Mouse (Mus musculus): ENCODE results near the gene Zup1. TPM values are rescaled to one million over a fixed set of nuclear protein-coding genes. Genes with fewer than 3 reads are reported as not detected.

The Zup1 gene
- 78.5 TPM for polyA plus RNA-seq (2015; fragmentation: Illumina TruSeq; extraction: RNeasy Lipid Tissue Mini Kit (QIAGEN cat#74804); ENCODE audit: insufficient read depth, low replicate concordance)

DNA sequence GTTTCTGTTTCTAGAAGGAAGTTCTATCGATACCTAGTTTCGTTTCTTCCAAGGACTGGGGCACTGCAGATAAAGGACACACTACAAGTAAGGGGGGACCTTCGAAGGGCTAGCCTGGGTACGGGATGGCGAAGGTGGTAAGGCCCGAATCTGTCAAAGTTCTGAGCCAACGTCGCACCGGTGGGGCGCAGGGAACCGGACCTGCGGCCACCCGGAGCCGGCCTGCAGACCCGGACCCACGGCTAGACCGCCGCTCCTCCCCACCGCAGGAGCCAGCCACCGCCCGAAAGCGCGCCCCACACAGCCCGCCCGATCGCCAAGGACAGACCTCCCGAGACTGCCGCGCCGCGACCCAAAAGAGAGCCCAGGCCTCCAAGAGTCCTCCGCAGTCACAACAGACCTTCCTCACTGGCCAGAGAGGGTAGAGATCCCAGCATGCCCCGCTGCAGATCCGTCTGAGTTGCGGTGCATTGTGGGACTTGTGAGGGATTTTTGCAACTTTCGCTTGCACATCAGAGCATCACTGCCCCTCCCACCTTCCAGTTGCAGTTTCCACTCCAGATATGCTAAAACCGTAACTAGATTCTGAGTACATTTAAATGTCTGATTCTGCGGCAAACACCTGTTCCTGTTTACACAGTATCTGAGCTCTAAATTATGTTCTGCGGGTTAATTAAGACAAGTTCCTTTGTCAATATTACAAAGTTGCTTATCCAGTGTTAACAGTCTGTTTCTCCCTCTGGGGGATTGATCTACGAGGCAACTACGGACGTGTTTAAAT is at the start of gene Zup1:
Gene Zup1 (minus strand): TSS at position 467 of the 781 bp plus-strand sequence.

GRCm38 (mm10) chr10:33904530-33905481 is 46.3 kb downstream of the Zup1 start, which contains the start of gene Rsph4a:
Gene Rsph4a, plus strand, starts transcription at chr10:33905111.

Other genes with a start within 250 kb of the Zup1 start
- not detected for gene Sult3a2, start 164.6 kb downstream of the Zup1 start, polyA plus RNA-seq (2015; fragmentation: Illumina TruSeq; extraction: RNeasy Lipid Tissue Mini Kit (QIAGEN cat#74804); ENCODE audit: insufficient read depth, low replicate concordance)
- gene Sult3a1, start 93.5 kb downstream of the Zup1 start, polyA plus RNA-seq (2015; fragmentation: Illumina TruSeq; extraction: RNeasy Lipid Tissue Mini Kit (QIAGEN cat#74804); ENCODE audit: insufficient read depth, low replicate concordance): not detected
- gene Rsph4a, start 46.2 kb downstream of the Zup1 start, polyA plus RNA-seq (2015; fragmentation: Illumina TruSeq; extraction: RNeasy Lipid Tissue Mini Kit (QIAGEN cat#74804); ENCODE audit: insufficient read depth, low replicate concordance): not detected
- 89.8 TPM for gene Rwdd1, start 68.4 kb upstream of the Zup1 start, polyA plus RNA-seq (2015; fragmentation: Illumina TruSeq; extraction: RNeasy Lipid Tissue Mini Kit (QIAGEN cat#74804); ENCODE audit: insufficient read depth, low replicate concordance)
- not detected for gene Trappc3l, start 86.3 kb upstream of the Zup1 start, polyA plus RNA-seq (2015; fragmentation: Illumina TruSeq; extraction: RNeasy Lipid Tissue Mini Kit (QIAGEN cat#74804); ENCODE audit: insufficient read depth, low replicate concordance)
- gene Calhm4, start 93.0 kb upstream of the Zup1 start, polyA plus RNA-seq (2015; fragmentation: Illumina TruSeq; extraction: RNeasy Lipid Tissue Mini Kit (QIAGEN cat#74804); ENCODE audit: insufficient read depth, low replicate concordance): not detected
- 2.2 TPM for gene Calhm5, start 145.2 kb upstream of the Zup1 start, polyA plus RNA-seq (2015; fragmentation: Illumina TruSeq; extraction: RNeasy Lipid Tissue Mini Kit (QIAGEN cat#74804); ENCODE audit: insufficient read depth, low replicate concordance)
- 34.7 TPM for gene Calhm6, start 176.7 kb upstream of the Zup1 start, polyA plus RNA-seq (2015; fragmentation: Illumina TruSeq; extraction: RNeasy Lipid Tissue Mini Kit (QIAGEN cat#74804); ENCODE audit: insufficient read depth, low replicate concordance)

All from spleen, adult 10 weeks (tissue).